Mouse (Mus musculus) spleen, postnatal 14 days (tissue): ENCODE measurements around the gene Prps1.
"Not testable (repeated sequence)": the region's sequence is repeated elsewhere in the genome, so short reads cannot be mapped to it uniquely, and the experiment has no call there.

ENCODE experiments used
- DNase-seq, 2 experiments: peaks; one replicate each; pipeline ENCODE4 v3.0.0; 2021 to 2022; ENCODE audit warnings: low spot score in 2 of 2

Gene Prps1

DNA sequence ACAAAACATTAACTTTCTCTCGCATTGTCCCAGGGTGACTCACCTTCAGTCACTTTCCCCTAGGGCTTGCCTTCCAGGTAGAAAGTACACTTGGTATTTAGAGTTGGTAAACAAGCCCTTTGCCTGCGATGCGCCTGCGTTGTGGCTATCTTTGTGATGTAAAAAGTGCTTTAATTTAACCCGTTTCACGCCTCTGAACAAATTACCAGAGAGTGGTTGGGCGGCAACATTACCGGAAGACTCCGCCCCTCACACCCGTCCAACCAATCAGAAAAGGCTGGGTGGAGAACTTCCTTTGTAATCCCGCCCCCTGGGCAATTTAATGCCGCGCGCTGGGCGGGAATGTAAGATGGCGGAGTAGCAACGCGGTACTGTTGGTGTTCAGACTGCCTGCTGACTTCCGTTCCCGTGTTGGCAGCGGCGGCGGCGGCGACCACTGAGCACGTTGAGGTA, at the start of gene Prps1:
Gene Prps1, plus strand, starts transcription at position 335 of the 453 bp plus-strand sequence.
- DNase-seq = peak; percentile 76 to 82

DNA sequence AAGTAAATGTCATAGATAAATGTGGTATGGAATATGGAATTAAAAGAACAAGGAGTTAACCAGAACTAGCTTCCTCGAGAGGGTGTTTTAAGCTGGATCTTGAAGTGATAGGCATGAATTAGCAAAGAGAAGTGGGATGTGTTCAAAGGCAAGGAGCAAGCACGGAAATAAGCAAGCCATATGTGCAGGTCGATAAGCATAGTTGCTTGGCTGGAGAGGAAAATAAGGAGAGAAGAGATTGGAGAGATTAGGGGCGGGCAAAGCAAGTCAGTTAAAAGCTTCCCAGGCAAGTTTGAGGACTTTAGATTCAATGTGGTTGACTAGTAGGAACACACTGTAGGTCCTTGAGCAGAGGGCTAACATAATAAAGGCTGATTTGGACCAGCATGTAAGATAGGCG, 48.8 kb upstream of the Prps1 start:
- no peak for DNase-seq

DNA sequence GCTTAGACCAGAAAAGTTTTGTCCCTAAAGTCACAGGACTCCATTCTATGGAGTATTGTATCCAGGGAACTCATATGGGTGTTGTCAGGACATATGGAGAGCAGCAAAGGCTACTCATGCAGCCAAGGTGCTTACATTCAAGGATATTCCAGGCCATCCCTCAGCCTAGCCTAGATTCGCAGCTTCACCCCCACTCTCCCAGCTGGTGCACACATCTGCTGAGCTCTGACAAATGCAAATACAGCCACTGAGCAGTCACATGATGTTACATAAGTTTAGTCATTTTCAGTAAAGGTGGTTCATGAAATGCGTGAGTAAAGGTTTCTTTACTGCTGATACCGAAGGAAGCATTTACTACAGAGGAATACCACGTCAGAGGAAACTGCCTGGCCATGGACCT, 37.9 kb upstream of the Prps1 start:
- DNase-seq = no peak

DNA sequence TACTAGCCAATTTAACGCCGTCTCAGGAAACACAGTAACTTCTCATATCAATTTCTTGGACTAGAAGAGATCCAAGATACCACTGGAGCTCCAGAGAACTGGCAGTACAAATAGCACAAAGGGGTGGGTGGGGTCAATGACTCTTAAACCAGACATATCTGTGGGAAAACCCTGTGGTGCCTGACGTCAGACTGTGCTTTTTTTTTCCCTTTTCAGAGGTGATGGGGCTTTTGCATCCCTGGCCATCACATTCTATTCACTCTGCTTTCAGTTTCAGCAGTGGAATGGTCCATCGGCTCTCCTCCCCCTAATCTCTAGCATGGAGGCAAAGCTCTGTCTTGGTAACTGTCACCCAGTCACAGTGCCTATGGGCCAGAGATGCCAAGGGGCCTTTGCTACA, 29.3 kb upstream of the Prps1 start:
- no peak for DNase-seq

DNA sequence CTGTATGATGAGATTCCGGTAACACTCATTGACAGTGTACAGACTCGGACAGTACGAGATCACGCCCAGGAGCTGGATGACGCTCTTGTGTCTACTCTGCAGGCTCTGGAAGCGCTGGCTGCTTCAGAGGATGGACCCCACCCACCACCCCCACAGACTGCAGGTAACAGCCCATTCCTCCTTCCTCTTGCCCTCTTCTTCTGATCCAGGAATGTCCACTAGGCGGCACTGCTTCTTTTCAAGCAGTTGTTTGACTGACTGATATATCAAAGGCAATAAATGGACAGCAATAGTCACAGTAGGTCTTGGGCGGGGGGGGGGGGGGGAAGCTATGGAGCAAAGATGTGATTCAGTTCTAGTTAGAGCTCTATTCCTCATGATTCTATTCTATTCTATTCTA, 28.2 kb upstream of the Prps1 start:
- DNase-seq = no peak

DNA sequence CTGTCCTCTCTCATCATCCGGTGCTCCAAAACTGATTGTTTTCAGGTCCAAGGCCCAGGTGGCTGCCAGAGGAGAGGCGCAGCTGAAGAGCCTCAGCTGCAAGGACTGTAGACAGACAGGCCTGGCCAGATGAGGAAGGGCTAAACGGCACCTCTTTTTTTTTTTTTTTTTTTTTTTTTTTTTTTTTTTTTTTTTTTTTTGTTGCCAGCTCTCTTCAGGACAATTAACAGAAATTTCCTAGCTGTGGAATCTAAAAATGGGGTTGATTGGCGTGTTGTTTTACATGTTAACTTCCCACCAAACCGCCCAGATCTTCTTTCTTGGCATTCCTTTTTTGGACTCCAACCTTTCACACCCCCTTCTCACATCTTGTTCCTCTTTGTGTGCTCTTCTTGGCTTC, 26.4 kb upstream of the Prps1 start:
- no peak for DNase-seq

DNA sequence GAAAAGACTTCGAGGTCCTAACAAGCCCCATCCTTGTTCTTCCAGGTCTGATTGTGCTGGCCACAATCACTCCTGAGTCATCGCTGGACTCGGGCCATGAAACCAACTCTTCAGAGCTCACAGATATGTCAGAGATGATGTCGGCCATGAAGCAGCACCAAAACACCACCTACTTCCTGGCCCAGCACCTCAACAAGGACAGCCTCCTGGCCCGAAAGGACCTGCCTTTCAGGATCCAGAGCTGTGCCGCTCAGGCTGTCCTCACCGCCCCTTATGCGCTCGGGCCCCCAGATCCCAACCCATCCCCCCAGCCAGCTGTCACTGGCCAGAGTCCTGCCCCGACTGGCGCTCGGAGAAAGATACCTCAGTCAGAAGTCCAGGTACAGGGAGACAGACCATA, 25.9 kb upstream of the Prps1 start:
- DNase-seq = no peak

DNA sequence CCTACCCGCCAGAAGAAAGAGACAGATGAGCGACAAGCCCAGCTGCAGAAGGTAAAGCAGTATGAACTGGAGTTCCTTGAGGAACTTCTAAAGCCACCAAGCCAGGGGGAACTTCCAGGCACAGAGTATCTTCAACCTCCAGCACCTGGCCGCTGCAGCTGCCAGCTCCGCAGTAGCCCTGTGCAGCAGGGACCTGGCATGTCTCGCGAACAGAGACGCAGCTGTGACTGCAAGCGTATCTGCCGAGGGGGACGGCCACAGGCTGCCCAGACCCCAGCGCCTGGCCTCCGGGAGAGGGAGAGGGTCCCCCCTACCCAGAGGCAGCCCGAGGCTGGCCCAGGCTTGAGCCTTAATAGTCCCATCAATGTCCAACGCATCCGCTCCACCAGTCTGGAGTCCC, 24.4 kb upstream of the Prps1 start:
- no peak for DNase-seq

DNA sequence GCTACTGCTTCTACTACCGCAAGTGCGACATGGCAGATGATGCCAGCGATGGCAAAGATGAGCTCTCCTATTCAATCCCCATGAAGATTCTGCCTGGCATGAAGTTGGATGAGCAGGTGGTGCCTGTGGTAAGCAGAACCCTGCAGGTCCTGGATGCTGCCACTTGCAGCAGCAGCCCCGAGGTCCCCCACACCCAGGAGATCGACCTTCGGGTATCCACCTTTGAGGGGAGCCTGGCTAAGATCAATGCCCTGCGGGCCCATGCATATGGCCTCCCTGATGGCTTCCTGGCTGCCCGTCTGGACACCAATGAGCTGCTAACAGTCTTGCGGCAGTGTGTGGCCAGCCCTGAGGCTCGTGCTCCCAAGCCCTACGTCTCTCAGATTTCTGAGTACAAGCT, 23.6 kb upstream of the Prps1 start:
- no peak for DNase-seq

DNA sequence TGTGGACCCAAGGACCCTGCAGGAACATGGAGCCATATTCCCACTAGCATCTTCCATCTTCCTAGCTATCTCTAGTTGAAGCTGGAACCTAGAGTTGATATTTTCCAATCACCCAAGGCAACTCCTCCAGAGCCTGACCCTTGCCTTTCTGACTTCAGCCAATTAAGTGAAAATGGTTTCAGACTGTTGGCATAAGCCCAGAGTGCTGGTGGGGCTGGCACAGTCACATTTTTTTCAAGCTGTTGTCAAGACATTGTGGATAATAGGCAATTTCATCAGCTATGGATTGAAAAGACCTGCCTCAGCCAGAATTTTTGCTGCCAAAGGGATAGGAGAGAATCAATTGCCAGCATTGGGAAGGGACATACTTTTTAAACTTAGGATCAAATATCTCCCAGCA, 18.5 kb upstream of the Prps1 start:
- DNase-seq = no peak

DNA sequence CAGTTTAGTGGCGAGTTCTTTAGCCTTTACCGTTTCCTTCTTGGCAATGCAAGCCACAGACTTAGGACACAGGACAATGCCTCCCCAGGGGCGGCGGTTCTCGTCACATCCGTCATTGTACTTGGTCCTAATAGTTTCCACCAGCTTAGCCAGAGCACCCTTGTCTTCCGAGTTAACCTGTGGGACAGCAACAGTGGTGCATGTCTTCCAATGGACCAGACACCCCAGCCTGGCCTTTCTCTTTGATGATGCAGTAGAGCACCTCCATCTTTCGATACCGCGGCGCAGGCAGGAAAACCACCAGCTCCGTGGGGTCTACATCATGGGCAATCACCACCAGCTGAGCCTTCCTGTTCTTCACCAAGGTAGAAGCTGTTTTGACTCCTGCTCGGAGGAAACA, 10.9 kb upstream of the Prps1 start:
- DNase-seq = no peak

DNA sequence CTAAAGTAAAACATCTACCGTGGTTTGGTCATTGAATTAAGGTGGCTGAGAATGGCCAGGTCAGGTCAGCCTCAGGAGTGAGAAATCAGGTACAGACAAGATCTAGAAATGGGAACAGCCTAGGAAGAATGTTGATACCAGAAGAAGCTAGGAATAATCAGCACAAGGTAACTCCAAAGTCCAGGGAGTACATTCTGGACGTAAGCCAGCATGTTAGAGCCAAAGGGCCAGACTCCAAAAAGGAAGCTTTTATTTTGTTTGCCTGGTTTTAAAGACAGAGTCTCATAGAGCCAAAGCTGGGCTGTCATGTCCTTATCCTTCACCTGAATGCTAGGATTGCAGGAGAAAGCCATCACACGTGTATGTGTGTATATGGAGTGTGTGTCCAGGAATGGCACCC, 6.3 kb upstream of the Prps1 start:
- DNase-seq = no peak

DNA sequence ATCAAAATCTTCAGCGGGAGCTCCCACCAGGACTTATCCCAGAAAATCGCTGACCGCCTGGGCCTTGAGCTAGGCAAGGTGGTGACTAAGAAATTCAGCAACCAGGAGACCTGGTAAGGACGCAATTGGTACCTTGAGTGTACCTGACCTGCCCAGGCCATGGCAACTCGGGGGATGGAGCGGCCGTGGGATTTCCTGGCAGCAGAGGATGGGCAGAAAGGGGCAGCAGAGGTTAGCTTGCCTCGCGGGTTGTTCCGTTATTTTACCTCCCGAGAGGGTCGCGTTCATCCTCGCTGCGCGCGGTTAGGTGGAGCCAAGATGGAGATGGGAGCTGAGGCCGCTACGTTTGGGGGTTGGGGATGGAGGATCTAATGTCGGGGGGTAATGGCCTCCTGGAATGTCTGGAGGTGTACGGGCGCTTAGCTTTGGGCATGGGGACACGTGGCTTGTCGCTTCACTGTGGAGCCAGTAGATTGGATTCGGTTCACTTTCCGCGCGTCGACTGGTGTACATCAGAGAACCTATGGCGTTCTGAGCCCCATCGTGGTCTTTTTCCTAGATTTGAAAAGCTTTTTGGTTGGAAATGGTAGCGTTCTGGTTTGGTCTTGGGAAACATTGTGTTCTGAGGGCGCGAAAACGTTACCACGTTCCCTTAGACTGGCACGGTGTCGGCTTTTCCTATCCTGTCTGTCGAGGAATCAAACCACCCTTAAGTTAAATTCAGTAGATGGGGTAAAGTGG, 508 bp downstream of the Prps1 start:
- no peak for DNase-seq

DNA sequence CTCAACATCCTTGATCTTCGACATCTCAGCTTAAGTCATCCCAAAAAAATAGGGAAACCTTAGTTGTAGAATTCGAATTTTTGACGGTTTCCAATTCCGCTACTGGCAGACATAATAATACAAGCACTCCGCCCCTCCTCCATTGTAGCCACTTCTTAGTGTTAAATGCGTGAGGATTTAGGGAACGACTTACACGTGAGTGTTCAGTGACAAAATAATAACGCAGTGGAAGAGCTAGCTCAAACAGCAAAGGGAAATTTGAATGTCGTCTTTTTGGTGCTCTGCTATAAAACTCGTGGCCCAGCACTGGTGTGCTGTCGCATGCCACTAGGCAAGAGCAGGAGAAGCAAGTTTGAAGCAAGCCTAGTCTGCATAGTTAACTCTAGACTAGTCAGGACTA, 1.1 kb downstream of the Prps1 start:
- DNase-seq = no peak

DNA sequence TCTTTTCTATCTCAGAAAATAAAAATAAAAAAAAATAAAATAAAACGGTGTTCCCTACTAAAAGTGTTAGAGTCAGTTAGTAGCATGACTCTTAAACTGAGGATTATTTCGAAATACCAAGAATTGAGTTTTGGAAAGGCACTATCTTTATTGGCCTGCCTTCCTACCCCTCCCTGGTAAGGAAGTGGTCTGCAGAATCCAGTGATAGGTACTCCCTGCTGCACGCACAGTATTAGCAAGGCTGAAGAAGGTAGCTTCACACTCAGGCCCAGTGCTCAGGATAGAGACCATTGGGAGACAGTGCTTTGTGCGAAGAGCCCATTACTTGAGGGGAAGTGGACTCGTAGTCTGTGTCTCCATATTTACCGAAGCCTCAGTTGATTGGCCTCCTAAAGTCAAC, 21.8 kb downstream of the Prps1 start:
- DNase-seq = no peak

DNA sequence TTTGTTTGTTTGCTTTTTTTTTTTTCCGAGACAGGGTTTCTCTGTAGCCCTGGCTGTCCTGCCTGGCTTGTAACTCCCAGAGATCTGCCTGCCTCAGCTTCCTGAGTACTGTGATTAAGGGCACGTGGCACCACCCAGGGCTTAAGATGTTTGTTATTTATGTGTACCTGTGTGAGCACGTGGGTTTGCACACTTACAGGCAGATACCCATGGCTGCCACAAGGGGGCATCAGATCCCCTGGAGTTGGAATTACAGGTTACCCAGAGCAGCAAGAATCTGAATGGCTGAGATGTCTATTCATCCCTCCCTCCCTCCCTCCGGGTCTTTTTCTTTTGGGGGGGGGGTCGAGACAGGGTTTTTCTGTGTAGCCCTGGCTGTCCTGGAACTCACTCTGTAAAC, 22.8 kb downstream of the Prps1 start:
- peak; percentile 11 to 46 for DNase-seq

DNA sequence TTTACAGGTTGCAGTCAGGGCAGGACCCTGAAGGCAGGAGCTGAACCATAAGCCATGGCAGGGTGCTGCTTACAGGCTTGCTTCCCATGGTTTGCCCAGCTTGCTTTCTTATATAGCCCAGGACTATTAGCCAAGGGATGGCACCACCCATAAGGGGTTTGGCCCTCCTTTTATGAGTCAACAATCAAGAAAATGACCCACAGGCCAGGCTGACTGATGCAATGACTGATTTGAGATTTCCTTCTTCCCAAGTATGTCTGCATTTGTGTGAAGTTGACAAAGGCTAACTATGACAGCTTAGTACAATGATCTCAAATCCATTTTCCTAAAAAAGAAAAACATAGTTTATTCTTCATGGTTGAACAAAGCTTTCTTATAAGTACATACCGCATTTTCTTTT, 32.8 kb downstream of the Prps1 start:
- DNase-seq = no peak

DNA sequence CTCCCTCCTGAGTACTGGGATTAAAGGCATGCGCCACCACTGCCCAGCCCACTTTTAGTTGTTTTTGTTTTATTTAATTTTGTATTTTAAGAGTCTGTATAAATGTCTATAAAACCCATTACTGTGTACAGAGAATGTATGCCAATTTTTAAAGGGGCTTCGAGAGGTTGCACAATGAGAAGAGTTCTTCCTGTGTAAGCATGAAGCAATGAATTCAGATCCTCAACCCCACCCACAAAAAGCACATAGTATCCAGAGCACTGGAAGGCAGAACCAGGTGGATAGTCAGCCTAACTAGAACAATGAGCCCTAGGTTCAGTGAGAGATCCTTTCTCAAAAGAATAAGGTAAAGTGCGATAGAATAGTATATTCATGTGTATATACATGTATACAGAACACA, 33.8 kb downstream of the Prps1 start:
- DNase-seq = no peak

DNA sequence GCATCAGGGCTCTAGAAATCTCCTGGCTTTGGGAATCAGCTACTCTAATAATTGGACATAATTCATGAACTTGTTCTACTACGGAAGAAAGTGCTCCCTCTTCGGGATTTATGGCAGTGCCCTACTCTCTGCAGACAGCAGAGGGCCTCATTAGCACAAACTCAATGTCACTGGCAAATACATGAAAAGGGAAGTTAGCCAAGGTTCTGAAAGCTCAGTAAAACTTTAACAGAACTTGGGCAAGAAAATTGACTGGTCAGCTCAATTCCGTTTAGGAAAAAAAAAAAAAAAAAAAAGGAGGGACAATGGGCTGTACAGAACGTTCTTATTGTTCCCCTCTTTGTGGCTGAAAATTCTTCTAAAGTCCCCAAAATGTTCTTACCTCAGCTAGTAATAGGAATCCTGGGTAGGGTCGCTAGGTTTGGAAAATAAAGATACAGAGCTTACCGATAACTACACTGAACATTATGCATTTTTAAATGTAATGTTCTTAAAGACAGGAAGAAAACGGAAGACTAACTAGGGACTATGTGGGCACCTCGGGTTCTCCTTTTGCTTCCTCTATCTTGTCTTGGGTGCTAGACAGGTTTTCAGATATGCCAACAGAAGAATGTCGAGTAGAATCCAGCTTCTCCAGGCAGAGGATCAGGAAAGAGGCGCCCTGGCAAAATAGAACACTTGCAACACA, 35.6 kb downstream of the Prps1 start:
- DNase-seq = no peak

DNA sequence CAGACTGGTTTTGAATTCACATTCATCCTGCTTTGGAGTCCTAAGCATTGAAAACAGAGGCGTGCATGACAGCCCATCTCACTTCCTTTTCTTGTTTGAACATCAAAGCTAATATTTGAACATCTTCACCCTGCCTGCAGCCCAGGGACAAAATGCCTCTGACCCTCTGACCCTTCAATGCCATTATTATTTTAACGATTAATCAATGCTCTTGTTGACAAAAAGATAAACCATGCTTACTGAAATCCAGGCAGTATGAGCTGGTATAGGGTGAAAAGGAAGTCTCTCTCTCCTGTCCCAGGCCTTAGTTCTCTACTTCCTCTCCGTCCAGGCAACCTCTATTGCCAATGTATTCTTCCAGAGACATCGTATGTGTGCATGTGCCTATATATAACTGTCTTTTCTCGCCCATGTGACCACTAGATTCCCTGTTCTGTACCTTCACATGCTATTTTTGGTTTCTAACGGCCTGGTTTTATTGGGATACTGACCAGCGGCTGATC, 37.2 kb downstream of the Prps1 start:
- DNase-seq = no peak

DNA sequence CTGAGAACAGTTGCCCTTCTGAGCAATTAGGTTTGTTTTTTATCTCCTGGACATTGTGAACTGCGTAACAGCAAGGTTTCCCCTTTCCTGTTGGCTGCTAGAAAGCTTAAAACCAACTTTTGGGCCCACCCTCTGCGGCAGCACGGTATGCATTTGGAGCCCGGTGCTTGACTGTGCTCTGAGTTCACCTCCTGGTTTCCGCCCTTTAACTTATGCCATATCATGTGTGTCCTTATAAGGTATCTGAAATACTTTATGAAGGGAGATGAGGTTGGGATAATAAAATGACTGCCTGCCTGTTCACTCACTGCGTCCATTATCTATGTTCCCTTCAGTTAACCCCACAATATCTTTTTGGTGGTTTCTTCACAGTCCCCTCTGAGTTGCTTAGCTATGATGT, 37.8 kb downstream of the Prps1 start:
- DNase-seq = no peak

DNA sequence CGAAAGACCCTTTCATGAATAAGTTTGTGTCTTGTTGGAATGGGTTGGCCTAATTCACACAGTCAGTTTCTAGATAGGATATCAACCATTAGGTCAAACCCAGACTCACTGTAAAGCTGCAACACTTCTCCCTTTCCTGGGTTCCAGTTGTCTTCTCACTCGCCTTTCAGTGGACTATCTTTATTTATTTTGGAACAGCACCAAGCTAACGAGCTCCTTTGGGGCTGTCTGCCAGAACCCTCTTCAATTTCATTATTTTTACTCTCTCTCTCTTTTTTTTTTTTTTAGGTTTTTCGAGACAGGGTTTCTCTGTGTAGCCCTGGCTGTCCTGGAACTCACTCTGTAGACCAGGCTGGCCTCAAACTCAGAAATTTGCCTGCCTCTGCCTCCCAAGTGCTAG, 42.0 kb downstream of the Prps1 start:
- DNase-seq = not testable (repeated sequence)

DNA sequence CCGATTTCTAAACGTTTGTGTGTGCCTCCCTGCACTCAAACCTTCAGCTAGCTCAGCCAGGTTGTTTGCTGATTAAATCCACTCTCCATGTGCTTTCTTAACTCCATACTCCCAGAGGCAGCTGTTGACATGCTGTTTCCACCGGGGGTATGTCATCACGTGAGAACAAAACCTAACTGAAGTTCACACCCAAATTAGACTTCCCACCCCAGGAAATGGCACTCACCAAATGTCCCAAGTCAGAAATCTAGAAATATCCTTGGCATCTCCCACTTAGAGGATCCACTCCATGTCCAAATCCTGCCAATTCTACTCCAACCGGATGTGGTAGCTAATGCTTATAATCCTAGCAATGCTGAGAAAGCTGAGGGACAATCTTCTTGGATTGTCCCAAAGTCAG, 43.9 kb downstream of the Prps1 start:
- no peak for DNase-seq
